Comparison of ENCODE assay signal across 26 mouse cellular contexts in genomic region chr15:100857586-100857985, GRCm38 (mm10). TPM values are rescaled to one million over a fixed set of nuclear protein-coding genes. Genes with fewer than 3 reads are reported as not detected.
"Had no signal": no experiment of that assay in that cellular context is flagged by ENCODE, and none has a peak within 500 bp of the region (broad histone marks: within the 10 kb centered on the region; RNA-seq: fewer than 3 reads in every experiment).

No protein-coding gene starts in this region.

- H3K27me3 ChIP-seq: intestine, embryonic 15.5 days; limb, embryonic 12.5 days had no signal

- DNase-seq: gastrocnemius, adult 2 months; gastrocnemius, postnatal 10 days; gastrocnemius, postnatal 25 days; heart, adult 2 months; heart, postnatal 10 days; heart, postnatal 4 days; kidney, adult 18-20 months; kidney, adult 8-10 months; kidney, postnatal 10 days; kidney, postnatal 25 days; kidney, postnatal 4 days; liver; liver, embryonic 13.5 days had no signal

- H3K9me3 ChIP-seq: heart, embryonic 12.5 days; hindbrain, embryonic 10.5 days; hindbrain, embryonic 12.5 days; intestine, embryonic 15.5 days; limb, embryonic 10.5 days; limb, embryonic 12.5 days; liver, embryonic 13.5 days had no signal

- H3K9ac ChIP-seq: heart, embryonic 12.5 days; hindbrain, embryonic 12.5 days; hindbrain, embryonic 14.5 days; intestine, embryonic 15.5 days; limb, embryonic 12.5 days; liver, embryonic 13.5 days had no signal

- ATAC-seq: hindbrain, embryonic 16.5 days; inflammation-experienced regulatory T-cells, adult 6 months; intestine, embryonic 15.5 days; intestine, postnatal 0 days had no signal

- H3K4me3 ChIP-seq: gastrocnemius, adult 2 months; heart, adult 2 months; heart, embryonic 12.5 days; hindbrain, embryonic 10.5 days; hindbrain, embryonic 12.5 days; intestine, embryonic 15.5 days; layer of hippocampus, adult 2 months; left cerebral cortex, adult 2 months; limb, embryonic 10.5 days; limb, embryonic 12.5 days; liver, embryonic 13.5 days had no signal

- H3K4me2 ChIP-seq: heart, embryonic 12.5 days; hindbrain, embryonic 12.5 days; hindbrain, embryonic 14.5 days; intestine, embryonic 15.5 days; limb, embryonic 12.5 days; liver, embryonic 11.5 days; liver, embryonic 13.5 days had no signal

- H3K27ac ChIP-seq: gastrocnemius, adult 2 months; heart, adult 2 months; hindbrain, embryonic 10.5 days; hindbrain, embryonic 12.5 days; hindbrain, embryonic 14.5 days; intestine, embryonic 15.5 days; layer of hippocampus, adult 2 months; left cerebral cortex, adult 2 months; limb, embryonic 10.5 days; limb, embryonic 12.5 days; liver, embryonic 13.5 days had no signal

- H3K4me1 ChIP-seq: heart, embryonic 12.5 days; hindbrain, embryonic 10.5 days; hindbrain, embryonic 12.5 days; intestine, embryonic 15.5 days; limb, embryonic 10.5 days; limb, embryonic 12.5 days; liver, embryonic 13.5 days had no signal

- H3K36me3 ChIP-seq: heart, embryonic 12.5 days; hindbrain, embryonic 10.5 days; hindbrain, embryonic 12.5 days; intestine, embryonic 15.5 days; limb, embryonic 10.5 days; limb, embryonic 12.5 days; liver, embryonic 13.5 days had no signal

RNA-seq across cellular contexts. Expression of gene Scn8a, which starts 12.1 kb away (rescaled TPM):
- polyA plus RNA-seq: heart, adult 2 months had no signal
